Mouse (Mus musculus) forebrain, embryonic 15.5 days (tissue): ENCODE data around the gene Clic1. TPM values are rescaled to one million over a fixed set of nuclear protein-coding genes. Genes with fewer than 3 reads are reported as not detected.
A peak's percentile ranks its signal among the peaks of the same experiment; 100 is the strongest.

Experiments used
- ATAC-seq: fragments of 200-750 bp; cut with Nextera tagmentation; replicated peaks from 2 replicates; pipeline ENCODE4 v1.8.0; 2017; ENCODE audit warnings: mild to moderate bottlenecking, moderate TSS enrichment, moderate library complexity
- H3K27ac ChIP-seq: fragments of 300-500 bp; sonication (generic); replicated peaks from 2 replicates; pipeline ENCODE4 v1.5.1; 2015; ENCODE audit warnings: mild to moderate bottlenecking, inconsistent platforms
- H3K27me3 ChIP-seq: fragments of 300-500 bp; sonication (generic); 2 replicates; pipeline ENCODE4 v1.6.1; 2015; ENCODE audit warnings: inconsistent platforms
- H3K36me3 ChIP-seq: fragments of 300-500 bp; sonication (generic); 2 replicates; pipeline ENCODE4 v1.6.1; 2015; ENCODE audit warnings: mild to moderate bottlenecking, inconsistent platforms
- H3K4me1 ChIP-seq: fragments of 300-500 bp; sonication (generic); 2 replicates; pipeline ENCODE4 v1.6.1; 2015; ENCODE audit warnings: inconsistent platforms
- H3K4me2 ChIP-seq: fragments of 300-500 bp; sonication (generic); replicated peaks from 2 replicates; pipeline ENCODE4 v1.6.1; 2015; ENCODE audit warnings: mild to moderate bottlenecking, inconsistent platforms
- H3K4me3 ChIP-seq: fragments of 300-500 bp; sonication (generic); 2 replicates; pipeline ENCODE4 v1.5.1; 2015; ENCODE audit warnings: mild to moderate bottlenecking, inconsistent platforms
- H3K9ac ChIP-seq: fragments of 300-500 bp; sonication (generic); replicated peaks from 2 replicates; pipeline ENCODE4 v1.6.1; 2015; ENCODE audit warnings: mild to moderate bottlenecking, inconsistent platforms
- H3K9me3 ChIP-seq: fragments of 300-500 bp; sonication (generic); 2 replicates; pipeline ENCODE4 v1.6.1; 2016; ENCODE audit warnings: inconsistent platforms
- WGBS: fragments of 180-500 bp; shearing (Covaris S2); methylation state at CpG from one replicate; pipeline ENCODE4 v1.1.7; 2015; ENCODE audit warnings: mixed read lengths; 5-methylcytosine and 5-hydroxymethylcytosine counted together
- polyA plus RNA-seq: library from polyadenylated mRNA; unstranded; fragments of >200 nt; fragmentation: Nextera tagmentation; extraction: Ambion mirVana; gene quantifications from 2 replicates; pipeline ENCODE4 v1.2.1, GENCODE M21; 2015

The Clic1 gene
- polyA plus RNA-seq, 1 experiment from 2014 or later, result 98.4 TPM

DNA sequence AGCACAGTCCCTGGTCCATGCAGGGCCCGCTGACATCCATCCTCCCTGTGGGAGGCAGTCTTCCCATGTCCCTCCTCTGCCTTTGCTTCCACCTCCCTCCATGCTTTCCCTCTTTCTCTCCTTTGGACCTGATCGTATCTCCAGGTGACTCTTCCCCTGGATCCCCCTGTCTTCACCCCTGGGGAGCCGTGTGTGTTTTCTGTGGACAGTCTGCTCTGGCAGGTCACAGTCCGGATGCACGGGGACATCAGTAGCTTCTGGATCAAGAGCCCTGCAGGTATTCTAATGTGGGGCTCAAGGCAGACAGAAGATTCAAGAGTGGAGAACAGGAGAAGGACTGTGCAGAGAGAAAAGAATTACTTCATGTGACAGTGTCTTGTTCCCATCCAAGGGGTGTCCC, 26.5 kb upstream of the Clic1 start:
- 87% methylated on average over 5 of the region's 5 CpGs for WGBS
- no peaks in the 10 kb centered on the region for H3K27me3 ChIP-seq
- H3K4me2 ChIP-seq, result no peak overlapping the region

DNA sequence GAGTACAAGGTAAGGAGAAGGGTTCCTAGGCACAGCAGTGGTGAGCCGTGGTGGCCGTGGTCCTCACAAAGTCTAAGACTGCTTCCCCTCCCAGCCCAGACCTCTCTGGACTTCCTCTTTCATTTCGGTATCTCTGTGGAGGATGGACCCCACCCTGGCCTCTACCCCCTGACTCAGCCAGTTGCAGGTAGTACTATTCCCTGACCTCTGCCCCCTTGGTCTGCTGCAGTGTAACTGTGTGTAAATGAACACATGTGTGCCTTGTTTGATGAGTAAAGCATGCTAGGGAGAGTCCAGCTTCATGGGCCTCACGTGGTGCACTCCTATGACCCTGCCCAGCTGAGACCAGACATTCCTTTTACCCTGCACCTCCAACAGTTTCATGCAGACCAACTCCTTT, 26.0 kb upstream of the Clic1 start:
- no peak overlapping the region for H3K27ac ChIP-seq
- no peak overlapping the region for H3K4me2 ChIP-seq
- no peak for ATAC-seq
- no peak overlapping the region for H3K4me3 ChIP-seq
- WGBS, result 92% methylated on average over 4 of the region's 4 CpGs
- no peak overlapping the region for H3K9ac ChIP-seq
- no peaks in the 10 kb centered on the region for H3K36me3 ChIP-seq
- peaks cover 29% of the 10 kb centered on the region for H3K4me1 ChIP-seq
- H3K27me3 ChIP-seq, result no peaks in the 10 kb centered on the region
- H3K9me3 ChIP-seq, result no peaks in the 10 kb centered on the region

More for the DNA sequence above, 26.5 kb upstream of the Clic1 start:
- H3K36me3 ChIP-seq, result no peaks in the 10 kb centered on the region
- H3K4me3 ChIP-seq, result no peak overlapping the region
- H3K9me3 ChIP-seq, result no peaks in the 10 kb centered on the region
- ATAC-seq, result no peak
- H3K9ac ChIP-seq, result no peak overlapping the region
- no peak overlapping the region for H3K27ac ChIP-seq
- H3K4me1 ChIP-seq, result peaks cover 29% of the 10 kb centered on the region

DNA sequence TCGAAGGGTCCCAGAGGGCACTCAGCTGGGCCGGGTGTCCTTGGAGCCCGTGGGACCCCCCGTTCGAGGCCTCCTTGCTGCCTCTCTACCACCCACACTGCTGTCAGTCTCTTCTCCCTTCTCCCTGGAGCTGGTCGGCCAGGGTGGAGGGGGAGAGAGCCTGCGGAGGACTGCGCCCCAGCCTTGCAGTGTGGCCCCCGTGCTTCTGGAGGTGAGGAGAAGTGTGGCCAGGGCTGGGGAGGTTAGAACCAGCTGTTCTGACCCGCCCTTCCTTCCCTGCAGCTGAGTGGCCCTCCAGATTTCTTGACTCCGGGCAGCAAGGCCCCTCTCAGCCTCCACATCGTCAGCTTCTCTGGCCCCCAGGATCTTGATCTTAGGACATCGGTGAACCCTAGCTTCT, 25.5 kb upstream of the Clic1 start:
- H3K4me1 ChIP-seq, result peaks cover 29% of the 10 kb centered on the region
- no peak overlapping the region for H3K4me3 ChIP-seq
- H3K27ac ChIP-seq, result no peak overlapping the region
- no peak overlapping the region for H3K9ac ChIP-seq
- H3K4me2 ChIP-seq, result no peak overlapping the region
- H3K27me3 ChIP-seq, result no peaks in the 10 kb centered on the region
- 79% methylated on average over 13 of the region's 13 CpGs for WGBS
- no peak for ATAC-seq
- no peaks in the 10 kb centered on the region for H3K9me3 ChIP-seq
- no peaks in the 10 kb centered on the region for H3K36me3 ChIP-seq

- Histone ChIP-seq H3K4me2 (no peak overlapping the region), H3K9me3 (no peaks in the 10 kb centered on the region), H3K4me1 (peaks cover 34% of the 10 kb centered on the region), H3K27me3 (no peaks in the 10 kb centered on the region), H3K27ac (no peak overlapping the region), H3K4me3 (no peak overlapping the region), H3K9ac (no peak overlapping the region), H3K36me3 (no peaks in the 10 kb centered on the region)
- WGBS, result 74% methylated on average over 7 of the region's 10 CpGs
- ATAC-seq, result no peak
These were observed 24.9 kb upstream of the Clic1 start for GRCm38 (mm10) chr17:35024691-35025488.

GRCm38 (mm10) chr17:35026206-35026605, 23.6 kb upstream of the Clic1 start:
- H3K9me3 ChIP-seq, result no peaks in the 10 kb centered on the region
- peak overlapping the region; percentile 66; the same call in 1 of the 2 replicates for H3K27ac ChIP-seq
- H3K36me3 ChIP-seq, result no peaks in the 10 kb centered on the region
- WGBS, result 82% methylated on average over 5 of the region's 5 CpGs
- H3K4me1 ChIP-seq, result peaks cover 36% of the 10 kb centered on the region
- no peak overlapping the region for H3K4me2 ChIP-seq
- H3K9ac ChIP-seq, result no peak overlapping the region
- no peaks in the 10 kb centered on the region for H3K27me3 ChIP-seq
- no peak overlapping the region for H3K4me3 ChIP-seq
- no peak for ATAC-seq

GRCm38 (mm10) chr17:35027277-35028068, 22.3 kb upstream of the Clic1 start, which contains the start of gene Sapcd1:
Gene Sapcd1 (minus strand): TSS chr17:35028016.
- peak; percentile 84 for ATAC-seq
- H3K9ac ChIP-seq, result peak within 1 kb of the TSS; percentile 12; the same call in 1 of the 2 replicates
- H3K27ac ChIP-seq, result peak within 1 kb of the TSS; percentile 66
- no peaks in the 10 kb centered on the region for H3K27me3 ChIP-seq
- no peaks in the 10 kb centered on the region for H3K9me3 ChIP-seq
- no peaks in the 10 kb centered on the region for H3K36me3 ChIP-seq
- no peak within 1 kb of the TSS for H3K4me3 ChIP-seq
- H3K4me2 ChIP-seq, result peak within 1 kb of the TSS; percentile 2; the same call in 1 of the 2 replicates
- peaks cover 29% of the 10 kb centered on the region for H3K4me1 ChIP-seq
- WGBS, result 32% methylated on average over 13 of the region's 13 CpGs

DNA sequence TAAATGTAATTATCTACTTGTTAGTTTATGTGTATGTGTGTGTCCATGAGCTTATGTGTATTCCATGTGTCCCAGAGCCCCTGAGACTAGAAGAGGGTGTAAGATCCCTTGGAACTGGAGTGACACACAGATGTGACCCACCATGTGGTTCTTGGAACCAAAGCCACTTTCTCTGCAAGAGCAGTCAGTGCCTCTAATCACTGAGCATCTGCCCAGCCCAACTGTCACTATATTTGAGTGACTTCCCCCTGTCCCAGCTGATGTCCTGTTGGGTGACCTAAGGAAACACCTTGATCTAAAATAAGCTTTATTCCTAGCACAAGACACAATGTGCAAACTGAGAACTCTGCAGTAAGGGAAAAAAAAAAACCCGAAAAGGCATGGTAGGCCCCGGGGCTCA, 21.5 kb upstream of the Clic1 start:
- Histone ChIP-seq H3K9me3 (no peaks in the 10 kb centered on the region), H3K4me3 (no peak overlapping the region), H3K27ac (0 out of 2 replicates have a peak overlapping the region, but pooled peaks have one; percentile 66), H3K4me1 (peaks cover 29% of the 10 kb centered on the region), H3K36me3 (no peaks in the 10 kb centered on the region), H3K27me3 (no peaks in the 10 kb centered on the region), H3K4me2 (no peak overlapping the region), H3K9ac (0 out of 2 replicates have a peak overlapping the region, but pooled peaks have one; percentile 3)
- WGBS, result 82% methylated on average over 2 of the region's 2 CpGs
- ATAC-seq, result no peak

- no peak overlapping the region for H3K4me3 ChIP-seq
- H3K9ac ChIP-seq, result no peak overlapping the region
- H3K27me3 ChIP-seq, result no peaks in the 10 kb centered on the region
- H3K4me2 ChIP-seq, result peak overlapping the region; percentile 13; the same call in 1 of the 2 replicates
- WGBS, result 34% methylated on average over 19 of the region's 19 CpGs
- H3K9me3 ChIP-seq, result no peaks in the 10 kb centered on the region
- no peaks in the 10 kb centered on the region for H3K36me3 ChIP-seq
- ATAC-seq, result no peak
- peaks cover 29% of the 10 kb centered on the region for H3K4me1 ChIP-seq
- no peak overlapping the region for H3K27ac ChIP-seq
These were observed 19.9 kb upstream of the Clic1 start for GRCm38 (mm10) chr17:35029691-35030532.

DNA sequence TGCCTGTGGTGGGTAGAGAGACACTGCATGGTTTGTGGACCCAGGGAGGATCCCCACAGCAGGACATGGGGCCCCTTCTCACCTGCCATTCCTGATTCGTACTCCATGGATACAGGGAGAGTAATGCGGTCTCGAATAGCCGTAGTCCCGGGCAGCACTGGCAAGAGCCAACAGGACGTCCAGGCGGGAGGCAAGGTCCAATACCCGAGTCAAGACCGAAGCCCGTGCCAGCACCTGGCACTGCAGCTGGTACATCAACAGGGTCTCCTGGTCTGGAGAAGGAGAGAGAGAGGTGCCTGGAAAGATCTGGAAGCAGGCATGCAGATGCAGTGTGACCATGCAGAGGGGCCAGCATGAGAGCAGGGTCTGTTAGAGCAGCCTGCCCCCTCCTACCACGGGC, 18.5 kb upstream of the Clic1 start:
- Histone ChIP-seq H3K4me3 (no peak overlapping the region), H3K9ac (no peak overlapping the region), H3K27me3 (no peaks in the 10 kb centered on the region), H3K9me3 (no peaks in the 10 kb centered on the region), H3K36me3 (no peaks in the 10 kb centered on the region), H3K27ac (no peak overlapping the region), H3K4me1 (peaks cover 24% of the 10 kb centered on the region), H3K4me2 (no peak overlapping the region)
- no peak for ATAC-seq
- WGBS, result 89% methylated on average over 11 of the region's 11 CpGs

GRCm38 (mm10) chr17:35031880-35032279, 17.9 kb upstream of the Clic1 start:
- WGBS, result 90% methylated on average over 7 of the region's 7 CpGs

DNA sequence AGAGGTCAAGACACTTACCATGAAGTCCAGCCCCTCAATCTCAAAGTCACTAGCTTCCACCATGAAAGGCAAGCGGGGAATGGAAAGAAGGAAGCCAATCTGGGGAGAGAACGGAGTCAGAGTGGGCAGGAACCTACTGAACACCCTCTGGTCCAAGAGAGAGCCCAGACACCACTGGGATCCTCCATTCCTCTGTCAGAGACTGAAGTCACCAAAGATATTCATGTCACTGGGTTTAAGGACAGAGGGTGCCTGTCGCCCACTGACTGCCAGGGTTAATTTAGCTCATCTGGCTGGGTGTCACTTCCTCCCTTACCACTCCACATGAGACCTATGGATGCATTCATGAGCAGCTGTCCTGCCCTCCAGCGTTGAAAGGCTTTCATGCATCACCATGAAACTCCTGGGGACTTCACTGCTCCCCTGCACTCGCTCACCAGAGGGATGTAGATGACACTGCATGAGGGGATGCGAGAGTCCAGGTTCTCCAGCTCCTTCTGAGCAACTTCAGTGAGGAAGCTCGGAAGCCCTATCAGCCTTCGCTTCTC, 17.4 kb upstream of the Clic1 start:
- Histone ChIP-seq H3K9ac (no peak overlapping the region), H3K27me3 (no peaks in the 10 kb centered on the region), H3K4me1 (peaks cover 14% of the 10 kb centered on the region), H3K4me2 (no peak overlapping the region), H3K4me3 (no peak overlapping the region), H3K27ac (no peak overlapping the region), H3K36me3 (no peaks in the 10 kb centered on the region), H3K9me3 (no peaks in the 10 kb centered on the region)
- WGBS, result 76% methylated on average over 8 of the region's 8 CpGs
- ATAC-seq, result no peak

More at GRCm38 (mm10) chr17:35031880-35032279, 17.9 kb upstream of the Clic1 start:
- Histone ChIP-seq H3K27ac (no peak overlapping the region), H3K36me3 (no peaks in the 10 kb centered on the region), H3K9ac (no peak overlapping the region), H3K4me1 (peaks cover 19% of the 10 kb centered on the region), H3K27me3 (no peaks in the 10 kb centered on the region), H3K9me3 (no peaks in the 10 kb centered on the region), H3K4me3 (no peak overlapping the region), H3K4me2 (no peak overlapping the region)
- ATAC-seq, result no peak
